Mouse (Mus musculus) layer of hippocampus, adult 8-10 months (tissue): Measurements from ENCODE around the gene Nanos3. TPM values are rescaled to one million over a fixed set of nuclear protein-coding genes. Genes with fewer than 3 reads are reported as not detected.

ENCODE experiments used
- DNase-seq, 2 experiments: peaks; one replicate each; pipeline ENCODE4 v3.0.0; 2022; ENCODE audit warnings: low spot score in 2 of 2
- total RNA-seq, 4 experiments: library from RNA; stranded (reverse); gene quantifications; 2 replicates each; pipeline ENCODE4 v1.2.4; 2022

Nanos3 gene
- total RNA-seq, 4 experiments from 2014 or later, result 1.0 to 3.7 (median 2.8) TPM

DNA sequence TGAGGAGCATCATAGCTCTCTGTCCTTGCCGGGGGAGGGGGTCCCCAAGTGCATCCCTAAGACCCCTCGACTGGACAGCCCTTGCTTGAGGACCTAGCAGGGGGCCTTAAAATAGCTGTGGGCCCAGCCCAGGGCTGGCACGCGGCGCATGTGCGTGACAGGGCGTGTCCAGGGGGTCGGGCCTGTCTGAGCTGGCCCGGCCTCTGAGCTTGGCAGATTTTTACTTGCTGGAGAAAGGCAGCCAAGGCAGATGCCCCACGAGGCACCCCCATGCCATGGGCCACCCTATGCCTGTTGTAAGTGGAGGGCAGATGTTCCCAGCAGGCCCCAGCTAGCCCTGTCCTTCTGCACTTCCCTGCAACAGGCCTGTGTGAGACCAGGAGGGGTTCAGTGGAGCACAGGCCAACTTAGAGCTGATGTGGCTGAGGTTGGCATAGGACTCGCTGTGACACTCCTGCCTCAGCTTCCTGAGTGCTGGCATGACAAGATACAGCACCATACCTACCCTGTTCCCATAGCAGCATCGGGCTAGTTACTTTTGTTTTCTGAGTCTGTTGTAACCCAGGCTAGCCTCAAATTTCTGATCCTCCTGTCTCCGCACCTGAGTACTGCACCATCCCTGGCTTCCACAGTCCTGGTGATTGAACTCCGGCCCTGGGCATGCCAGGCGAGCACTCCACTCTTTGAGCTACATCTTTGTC, 16.7 kb upstream of the Nanos3 start:
- no peak for DNase-seq

DNA sequence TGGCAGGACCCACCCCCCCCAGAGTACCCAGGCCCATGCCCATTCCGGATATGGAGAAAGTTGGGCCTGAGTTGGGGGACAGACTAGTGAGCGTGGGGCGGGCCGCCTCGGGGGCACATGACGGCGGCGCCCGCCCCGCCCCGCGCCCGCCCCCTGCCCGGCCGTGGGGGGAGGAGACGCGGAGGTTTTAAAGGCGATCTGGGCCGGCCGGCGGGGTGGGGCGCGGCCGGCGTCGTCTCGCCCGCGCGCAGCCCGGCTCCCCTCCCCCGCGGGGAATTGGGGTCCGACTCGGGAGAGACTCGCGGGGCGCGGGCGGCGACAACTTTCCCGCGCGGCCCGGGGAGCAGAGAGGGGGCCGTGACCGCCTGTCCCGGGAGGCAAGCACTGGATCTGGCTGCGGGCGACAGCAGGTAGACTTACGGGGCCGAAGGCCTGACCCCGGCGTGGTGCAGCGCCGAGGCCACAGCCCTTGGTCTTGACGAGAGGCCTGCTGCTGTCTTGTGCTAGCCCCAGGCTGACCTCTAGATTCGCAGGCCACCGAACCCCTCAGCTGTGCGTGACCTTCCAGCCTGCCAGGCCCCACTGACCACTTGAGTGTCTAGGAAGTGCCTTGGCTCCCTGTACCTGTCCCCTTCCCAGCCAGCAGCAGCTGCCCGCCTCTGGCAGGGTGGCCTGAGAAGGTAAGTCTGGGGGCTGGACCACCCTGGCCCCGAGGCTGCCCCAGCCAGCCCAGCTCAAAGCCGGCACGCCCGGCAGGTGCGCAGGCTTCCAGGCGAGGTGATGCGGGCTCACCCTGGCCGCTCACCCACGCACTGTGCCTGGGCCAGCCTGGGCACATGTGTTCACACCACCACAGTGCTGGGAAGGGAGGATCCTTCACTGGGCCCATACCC, 15.9 kb upstream of the Nanos3 start:
- DNase-seq, result no peak

DNA sequence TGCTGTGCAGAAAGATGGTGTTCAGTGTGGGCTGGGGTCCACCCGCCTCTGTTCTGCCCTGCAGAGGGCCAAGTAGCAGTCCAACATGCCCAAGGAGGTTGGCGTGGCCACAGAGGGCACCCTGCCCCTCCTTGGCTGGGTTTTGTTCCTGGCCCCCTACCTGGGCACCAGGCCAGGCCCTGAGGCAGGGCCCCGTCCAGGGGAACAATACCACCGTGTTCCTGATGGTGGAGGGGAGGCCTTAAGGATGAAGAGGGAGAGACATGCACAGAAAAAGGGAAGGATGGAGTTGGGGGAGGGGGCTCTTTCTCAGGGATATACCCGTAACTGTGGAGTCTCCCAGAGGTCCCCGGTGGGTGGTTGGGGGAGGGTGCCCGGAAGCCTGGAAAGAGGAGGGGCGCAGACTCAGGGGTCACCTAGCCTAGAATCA, 15.1 kb upstream of the Nanos3 start:
- no peak for DNase-seq

DNA sequence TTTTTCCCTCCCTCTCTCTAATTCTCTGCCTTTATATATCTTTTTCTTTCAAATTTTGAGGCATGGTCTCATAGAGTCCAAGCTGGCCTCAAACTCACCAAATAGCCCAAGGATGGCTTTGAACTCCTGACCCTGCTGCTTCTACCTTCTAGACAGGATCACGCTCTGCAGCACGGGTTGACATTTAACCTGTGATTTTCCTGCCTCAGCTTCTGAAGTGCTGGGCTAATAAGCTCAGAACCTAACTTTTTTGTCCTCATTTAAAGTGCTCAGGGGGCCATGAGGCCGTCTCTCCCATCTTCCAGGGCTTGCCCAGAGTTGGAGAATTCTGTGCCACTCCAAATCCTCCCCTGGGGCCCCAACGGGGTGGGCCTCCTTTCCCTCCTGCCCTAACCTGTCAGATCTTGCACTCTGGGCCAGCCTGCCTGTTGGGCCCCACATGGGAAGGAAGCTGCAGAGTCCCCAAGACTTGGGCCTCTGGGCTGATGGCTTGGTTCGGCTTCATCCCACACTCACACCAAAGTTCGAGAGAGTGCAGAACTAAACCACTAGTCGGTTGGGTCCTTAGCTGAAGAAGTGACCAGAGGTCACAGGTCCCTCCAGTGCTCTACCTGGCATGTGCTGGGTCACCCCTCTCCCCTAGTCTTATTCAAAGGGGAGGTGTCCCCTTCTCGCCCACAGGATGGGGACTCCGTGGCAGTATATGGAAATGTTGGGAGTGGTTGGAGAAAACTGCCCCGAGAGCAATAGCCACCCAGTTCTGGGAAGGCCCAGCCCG, 14.5 kb upstream of the Nanos3 start:
- DNase-seq, result no peak

DNA sequence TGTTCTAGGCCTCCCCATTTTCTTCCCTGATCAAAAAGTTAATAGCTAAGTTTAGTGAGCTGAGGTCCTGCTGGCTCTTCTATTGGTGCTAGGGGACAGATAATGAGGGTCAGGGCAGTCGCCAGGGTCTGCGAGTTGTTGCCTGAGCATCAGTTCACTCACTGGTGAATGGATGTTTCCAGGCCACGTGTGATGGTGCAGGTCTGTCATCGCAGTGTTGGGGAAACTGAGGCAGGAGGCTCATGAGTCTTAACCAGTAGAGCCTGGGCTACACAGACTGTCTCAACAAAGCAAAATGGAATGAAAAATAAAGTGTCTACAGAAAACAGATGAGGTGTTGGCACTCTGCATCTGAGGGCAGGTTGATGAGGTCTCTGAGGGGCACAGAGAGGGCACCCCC, 13.9 kb upstream of the Nanos3 start:
- no peak for DNase-seq

DNA sequence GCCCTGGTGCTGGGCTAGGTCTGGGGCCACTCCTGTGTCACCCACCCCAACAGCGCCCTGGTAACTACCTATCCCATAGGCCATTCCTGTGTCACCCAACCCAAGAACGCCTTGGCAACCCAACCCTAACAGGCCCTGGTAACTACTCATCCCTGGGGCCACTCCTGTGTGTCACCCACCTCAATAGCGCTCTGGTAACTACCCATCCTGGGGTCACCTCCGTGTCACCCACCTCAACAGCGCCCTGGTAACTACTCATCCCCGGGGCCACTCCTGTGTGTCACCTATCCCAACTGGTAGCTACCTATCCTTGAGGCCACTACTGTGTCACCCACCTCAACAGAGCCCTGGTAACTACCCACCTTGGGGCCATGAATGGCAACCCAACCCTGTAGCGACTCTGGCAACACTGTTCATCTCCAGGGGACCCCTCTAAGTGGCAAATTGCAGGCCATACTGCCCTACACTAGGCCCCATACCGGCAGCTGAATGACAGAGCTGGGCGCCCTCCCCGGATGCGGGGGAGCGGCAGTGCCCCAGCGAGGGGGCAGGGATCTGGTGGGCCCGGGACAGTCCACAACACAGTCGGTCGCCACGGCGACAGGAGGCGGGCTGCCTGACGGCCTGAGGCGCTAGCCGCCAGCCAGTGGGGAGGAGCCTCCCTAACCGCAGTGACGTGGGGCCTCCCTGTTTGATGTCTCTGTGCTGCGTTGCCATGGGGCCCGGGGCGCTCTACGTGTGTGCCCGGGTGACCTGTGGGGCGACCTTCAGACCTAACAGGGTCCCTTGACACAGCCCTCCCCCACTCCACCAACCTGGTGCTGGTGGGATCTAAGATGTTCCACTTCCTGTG, 13.1 kb upstream of the Nanos3 start:
- peak; percentile 80 for DNase-seq

DNA sequence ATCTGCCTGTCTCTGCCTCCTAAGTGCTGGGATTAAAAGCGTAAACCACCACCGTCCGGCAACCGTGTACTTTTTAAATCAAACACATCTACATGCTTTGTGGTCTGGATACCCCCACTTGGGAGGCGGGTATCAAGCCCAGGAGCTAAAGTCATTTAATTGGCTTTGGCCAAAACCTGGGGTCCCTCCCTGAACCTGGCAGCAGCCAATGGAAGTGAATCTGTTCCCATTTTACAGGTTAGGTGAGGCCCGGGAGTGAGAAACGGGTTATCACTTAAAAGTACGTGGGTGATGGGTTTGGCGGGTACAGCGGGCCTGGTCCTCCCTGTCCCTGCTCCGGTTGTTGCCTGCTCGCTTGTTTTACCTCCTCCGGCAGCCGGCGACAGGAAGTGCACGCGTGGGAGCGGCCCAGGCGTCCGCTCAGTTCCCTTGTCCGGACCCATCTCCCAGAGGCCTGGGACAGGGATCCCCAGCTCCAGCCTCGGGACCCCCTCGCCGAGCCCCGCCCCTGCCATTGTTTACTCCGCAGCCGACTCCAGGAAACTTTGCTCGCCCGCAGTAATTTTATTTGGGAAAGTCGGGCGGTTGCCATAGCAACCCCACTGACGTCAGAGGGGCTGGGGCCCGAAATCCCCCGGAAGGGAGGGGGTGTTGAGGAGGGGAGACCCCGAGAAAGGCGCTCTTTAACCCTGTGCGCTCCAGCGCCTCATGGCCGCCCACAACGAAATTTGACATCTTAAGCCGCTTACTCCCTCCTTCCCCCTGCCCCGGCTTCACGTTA, 12.3 kb upstream of the Nanos3 start:
- DNase-seq, result peak in 1 of 2 experiments; percentile 63

DNA sequence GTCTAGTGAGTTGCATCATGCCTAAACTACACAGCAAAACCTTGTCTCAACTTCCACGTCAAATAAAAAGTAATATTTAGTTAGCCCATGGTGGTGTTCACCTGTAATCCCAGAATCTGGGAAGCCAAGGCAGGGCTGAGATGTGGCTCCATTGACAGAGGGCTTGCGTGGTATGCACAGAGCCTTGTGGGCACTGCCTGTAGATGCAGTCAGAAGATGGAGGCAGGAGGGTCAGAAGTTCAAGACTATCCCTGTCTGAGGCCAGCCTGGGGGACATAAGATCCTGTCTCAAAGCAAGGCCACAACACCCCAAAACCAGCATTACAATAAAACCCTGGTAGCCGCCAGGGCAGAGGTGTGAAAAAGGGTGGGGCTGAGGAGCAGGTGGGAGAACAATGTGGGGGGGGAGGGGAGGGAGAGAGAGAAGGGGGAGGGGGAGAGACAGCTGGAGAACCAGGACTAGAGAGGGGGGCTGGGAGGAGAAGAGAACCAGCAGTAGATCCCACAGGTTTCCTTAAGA, 9.3 kb upstream of the Nanos3 start:
- DNase-seq, result no peak

DNA sequence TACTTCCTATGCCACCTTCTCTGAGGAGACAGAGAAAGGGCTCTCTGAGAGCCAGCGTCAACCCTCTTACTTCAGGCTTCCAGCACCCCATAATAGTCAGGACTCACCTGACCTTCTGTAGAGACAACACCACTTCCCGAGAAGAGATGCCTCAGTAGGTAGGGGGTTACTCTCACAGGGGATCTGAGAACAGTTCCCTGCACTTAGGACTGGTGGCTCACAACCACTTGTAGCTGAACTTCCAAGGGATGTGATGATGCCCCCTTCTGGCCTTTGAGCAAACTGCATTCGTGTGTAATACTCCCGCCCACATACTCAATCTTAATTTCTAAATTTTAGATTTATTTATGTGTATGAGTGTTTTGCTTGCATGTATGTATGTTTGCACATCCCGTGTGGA, 8.5 kb upstream of the Nanos3 start:
- DNase-seq, result no peak

DNA sequence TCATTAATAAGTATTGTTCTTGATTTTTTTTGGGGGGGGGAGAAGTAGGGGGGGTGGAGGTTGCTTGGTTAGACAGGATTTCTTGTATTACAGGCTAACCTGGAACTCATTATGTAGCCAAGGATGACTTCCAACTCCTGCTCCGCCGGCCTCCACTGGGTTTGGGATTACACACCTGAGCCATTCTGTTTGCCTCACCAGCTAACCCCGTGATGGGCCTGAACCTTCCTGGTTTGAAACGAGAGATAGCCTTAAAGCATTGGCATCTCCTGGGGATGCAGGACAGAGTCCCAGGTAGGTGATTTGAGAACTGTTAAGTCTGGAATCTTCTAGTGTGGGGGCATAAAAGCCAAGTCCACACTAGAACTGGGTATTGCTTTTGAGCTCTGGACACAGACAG, 8.1 kb upstream of the Nanos3 start:
- no peak for DNase-seq

DNA sequence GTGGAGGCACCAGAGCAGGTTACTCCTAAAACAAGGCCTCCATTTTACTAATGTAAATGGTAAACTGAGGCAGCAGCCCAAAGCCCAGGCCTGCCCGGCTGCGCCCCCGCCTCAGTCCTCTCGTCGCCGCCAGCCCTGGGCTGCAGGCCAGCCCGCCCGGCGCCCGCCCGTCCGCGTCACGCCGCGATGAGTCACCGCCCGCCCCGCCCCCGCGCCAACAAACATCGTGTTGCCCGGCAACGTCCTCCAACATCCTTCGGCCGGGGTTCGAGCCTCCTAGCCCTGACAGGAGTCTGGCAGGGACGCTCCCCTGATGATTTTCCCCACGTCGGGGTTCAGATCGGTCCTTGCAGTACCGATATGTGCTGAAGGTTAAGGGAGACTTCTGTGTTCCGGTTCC, 7.5 kb upstream of the Nanos3 start:
- peak in 1 of 2 experiments; percentile 61 for DNase-seq

DNA sequence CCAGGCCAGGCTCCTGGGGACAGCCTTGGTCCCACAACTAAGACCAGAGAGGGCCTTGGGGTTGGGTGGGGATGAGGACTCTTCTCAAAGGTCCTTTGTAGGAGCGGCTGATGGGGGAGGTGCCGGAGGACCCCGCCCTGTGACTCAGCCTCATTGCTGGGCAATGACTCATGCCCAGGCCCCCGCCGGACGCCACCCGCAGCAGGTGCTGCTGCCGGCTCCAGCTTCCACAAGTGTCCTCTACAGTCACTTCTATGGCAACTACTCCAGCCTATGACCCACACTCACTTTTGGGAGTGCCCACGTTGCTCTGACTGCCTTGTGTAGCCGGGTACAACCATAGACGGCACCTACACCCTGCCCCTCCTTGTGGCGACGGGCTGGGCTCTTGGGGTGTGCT, 7.0 kb upstream of the Nanos3 start:
- no peak for DNase-seq

DNA sequence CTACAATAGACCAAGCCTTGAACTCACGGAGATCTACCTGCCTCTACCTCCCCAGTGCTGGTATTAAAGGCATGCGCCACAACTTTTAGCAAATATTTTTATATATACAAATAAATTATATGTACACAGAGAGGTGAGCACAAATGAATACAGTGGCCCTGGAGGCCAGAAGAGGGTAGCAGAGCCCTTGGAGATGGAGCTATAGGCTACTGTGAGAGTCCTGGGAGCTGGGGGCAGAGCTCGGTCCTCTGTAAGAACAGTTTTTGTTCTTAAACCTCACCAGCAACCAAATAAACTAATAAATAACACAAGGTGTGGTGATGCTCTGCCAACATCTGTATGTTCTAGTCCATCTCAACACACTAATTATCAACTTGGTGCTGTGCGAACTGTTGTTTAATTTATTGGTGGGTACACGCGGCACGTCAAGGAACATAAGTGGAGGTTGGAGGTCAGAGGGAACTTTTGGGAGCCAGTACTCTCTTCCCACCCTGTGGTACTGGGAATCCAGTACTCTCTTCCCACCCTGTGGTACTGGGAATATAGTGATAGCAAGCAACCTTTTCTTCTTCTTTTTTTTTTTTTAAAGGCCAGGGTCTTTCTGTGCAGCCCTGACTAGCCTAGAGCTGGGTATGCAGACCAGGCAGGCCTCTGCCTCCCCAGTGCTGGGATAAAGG, 5.3 kb upstream of the Nanos3 start:
- no peak for DNase-seq

DNA sequence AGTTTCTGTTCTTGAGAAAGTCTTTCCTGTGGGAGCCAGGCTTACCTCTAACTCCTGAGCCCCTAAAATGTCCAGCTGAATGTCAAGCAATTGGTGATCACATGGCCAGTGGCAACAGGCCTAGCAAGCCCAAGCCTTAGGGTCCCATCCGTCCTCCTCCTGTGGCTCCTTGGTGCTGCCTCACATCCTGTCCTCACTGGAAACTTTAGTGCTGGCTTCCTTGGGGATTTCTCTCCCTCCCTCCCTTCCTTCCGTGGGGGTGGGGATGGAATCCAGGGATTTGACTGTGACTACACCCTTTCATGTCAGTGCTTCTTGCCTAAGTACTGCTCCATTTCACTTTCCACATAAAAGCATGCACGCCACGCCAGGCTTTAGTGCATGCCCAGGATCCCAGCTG, 4.6 kb upstream of the Nanos3 start:
- no peak for DNase-seq

DNA sequence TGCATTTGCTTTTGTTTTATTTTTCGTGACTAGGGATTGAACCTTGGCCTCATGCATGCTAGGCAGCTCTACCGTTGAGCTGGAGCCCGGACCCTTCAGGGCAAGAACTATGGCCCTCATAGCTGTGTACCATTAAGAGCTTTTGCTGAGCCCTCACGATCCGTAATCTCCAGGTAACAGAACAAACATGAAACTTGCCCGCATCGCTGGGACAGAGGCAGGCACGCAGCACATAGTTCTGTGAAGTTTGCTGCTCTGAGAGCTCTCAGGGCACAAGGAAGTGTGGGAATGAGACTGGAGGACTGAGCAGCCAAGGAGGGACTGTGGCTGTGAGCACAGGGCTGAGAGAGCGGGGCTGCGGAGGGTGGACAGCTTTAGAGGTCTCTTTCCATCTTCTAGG, 3.7 kb upstream of the Nanos3 start:
- DNase-seq, result no peak

DNA sequence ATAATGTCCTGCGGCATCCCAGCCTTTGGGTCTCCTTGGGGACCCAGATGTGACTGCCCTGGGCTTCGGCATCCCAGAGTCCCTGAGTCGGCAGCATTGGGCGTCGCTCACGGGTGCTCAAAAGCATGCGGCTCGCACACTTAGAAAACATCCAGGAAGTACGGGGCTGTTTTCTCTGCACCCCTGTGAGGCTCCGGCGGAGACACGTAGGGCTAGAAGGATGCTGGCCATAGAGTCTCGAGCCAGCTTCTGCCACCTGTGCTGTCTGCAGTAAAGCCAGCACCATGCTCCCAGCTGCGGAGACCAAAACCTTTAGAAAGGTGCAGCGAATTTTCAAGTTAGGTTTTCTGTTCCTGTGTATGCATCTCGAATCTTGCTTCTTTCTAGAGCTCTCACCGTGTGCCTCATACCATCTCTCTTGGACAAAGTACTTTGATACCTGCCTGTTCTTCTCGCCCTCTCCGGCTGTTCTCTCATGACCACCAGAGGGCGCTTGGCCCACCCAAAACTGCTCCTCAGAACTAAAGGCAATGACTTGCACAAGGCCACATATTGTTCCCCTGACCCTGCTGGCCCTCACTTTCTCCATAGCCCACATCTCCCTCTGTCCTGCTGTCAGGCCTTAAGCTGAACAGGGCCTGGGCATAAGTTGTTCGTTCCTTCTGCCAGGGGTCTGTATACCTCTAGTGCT, 2.2 kb upstream of the Nanos3 start:
- no peak for DNase-seq

DNA sequence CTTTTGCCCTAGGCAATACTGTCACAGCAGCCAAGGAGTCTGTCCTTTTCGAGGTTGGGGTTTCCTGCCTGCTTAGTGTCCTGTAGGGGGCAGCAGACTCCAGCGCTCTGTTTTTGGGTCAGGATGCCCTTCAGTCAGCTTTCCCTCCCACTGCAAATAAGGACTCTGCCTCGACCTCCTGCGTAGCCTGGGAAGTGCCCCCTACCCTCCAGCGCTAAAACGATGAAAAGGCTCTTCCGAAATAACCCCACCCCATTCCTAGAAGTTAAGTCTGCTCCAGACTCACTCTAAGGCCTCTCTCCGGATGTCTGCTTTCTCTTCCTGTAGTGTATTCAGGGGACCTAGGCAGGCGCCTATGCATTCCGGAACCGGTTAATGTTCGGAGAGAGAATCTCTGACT, 1.5 kb upstream of the Nanos3 start:
- peak in 1 of 2 experiments; percentile 81 for DNase-seq

DNA sequence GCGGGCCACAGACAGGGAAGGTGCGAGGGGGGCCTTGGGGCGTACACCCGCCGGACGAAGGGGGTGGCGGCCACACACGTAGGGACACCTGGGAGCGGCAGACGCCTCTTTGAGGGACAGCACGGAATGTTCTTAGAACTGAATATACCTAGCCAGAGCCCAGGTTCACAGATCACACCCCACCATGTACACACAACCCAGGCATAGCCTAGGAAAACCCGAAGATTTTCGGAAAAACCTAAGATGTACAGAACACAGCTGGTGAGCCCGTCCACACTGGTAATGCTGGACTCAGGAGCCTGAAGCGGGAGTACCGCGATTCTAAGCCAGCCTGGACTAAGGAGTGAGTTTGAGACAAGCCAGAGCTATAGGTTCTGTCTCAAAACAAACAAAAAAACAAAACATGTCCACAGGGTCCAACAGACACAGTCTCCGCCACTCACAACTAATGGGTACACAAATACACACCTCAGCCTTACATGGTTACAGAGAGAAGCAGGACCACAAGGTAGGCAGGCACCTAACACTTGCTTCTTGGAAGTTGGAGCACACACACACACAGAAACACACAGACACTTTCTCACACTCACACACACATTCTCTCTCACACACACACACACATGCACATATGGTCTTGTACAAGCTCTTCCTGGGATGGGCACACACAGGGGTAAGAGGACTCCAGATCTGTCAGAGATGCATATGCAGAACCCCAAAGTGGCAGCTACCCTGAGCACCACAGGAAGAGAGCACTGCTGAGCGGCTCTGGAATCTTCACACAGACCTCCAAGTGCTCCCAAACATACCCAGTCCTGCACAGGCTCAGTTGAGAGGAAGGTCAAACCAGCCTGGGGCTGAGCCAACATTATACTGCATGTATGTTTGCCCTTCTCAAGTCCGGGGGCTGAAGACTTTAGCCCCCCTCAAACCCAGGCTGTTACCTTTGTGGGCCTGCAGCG, 653 bp downstream of the Nanos3 start:
- no peak for DNase-seq
